Mouse (Mus musculus): ENCODE data around the gene Ppil1.

The Ppil1 gene

DNA sequence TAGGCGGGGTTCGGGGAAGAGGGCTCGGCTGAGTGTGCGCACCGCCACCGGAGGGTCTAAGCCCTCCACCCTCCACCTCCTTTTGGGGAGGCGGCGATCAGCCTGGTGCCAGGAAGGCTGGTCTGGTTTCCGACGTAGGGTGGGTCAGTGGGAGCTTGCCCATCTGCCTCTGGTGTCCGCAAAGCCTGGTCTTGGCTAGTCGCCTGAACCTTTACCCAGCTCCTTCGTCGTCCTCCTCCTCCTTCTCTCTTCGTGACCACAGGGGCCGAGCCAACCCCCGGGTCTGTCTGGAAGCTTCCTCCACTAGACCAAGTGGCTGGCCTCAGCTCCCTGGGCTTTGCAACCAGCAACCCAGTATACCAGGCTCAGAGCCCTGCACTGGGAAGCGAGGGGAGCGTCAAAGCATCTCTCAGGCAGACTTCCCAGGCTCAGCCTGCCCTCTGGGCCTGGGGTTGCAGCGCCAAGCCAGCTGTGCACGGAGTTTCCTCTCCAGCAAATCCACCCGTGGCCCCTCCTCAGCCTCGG lies 25.5 kb downstream of the Ppil1 start:
- TF ChIP-seq NANOG (IDR thresholded peaks at IDR 0.05; ENCODE audit: borderline replicate concordance, low read length) (no peak), CTCF (conservative IDR thresholded peaks at IDR 0.05; ENCODE audit: low read length) (no peak), POU5F1 (IDR thresholded peaks at IDR 0.05; ENCODE audit: borderline replicate concordance, low read length) (no peak)
- Histone ChIP-seq H3K36me3 (ENCODE audit: insufficient read depth, low read length) (no peaks in the 10 kb centered on the region), H3K4me1 (replicated peaks; ENCODE audit: low read depth, low read length) (peaks cover 51% of the 10 kb centered on the region), H3K27me3 (ENCODE audit: insufficient read depth, low read length) (peaks cover 98% of the 10 kb centered on the region), H3K9me3 (ENCODE audit: low read length) (no peaks in the 10 kb centered on the region), H3K4me3 (replicated peaks; ENCODE audit: low read length) (peak overlapping the region; percentile 81)

- peaks cover 51% of the 10 kb centered on the region for H3K4me1 ChIP-seq (replicated peaks; ENCODE audit: low read depth, low read length)
- peak within 1 kb of the TSS; percentile 81 for H3K4me3 ChIP-seq (replicated peaks; ENCODE audit: low read length)
- H3K9me3 ChIP-seq (ENCODE audit: low read length): no peaks in the 10 kb centered on the region
- TF ChIP-seq NANOG (IDR thresholded peaks at IDR 0.05; ENCODE audit: borderline replicate concordance, low read length): no peak
- TF ChIP-seq POU5F1 (IDR thresholded peaks at IDR 0.05; ENCODE audit: borderline replicate concordance, low read length): no peak
- TF ChIP-seq CTCF (conservative IDR thresholded peaks at IDR 0.05; ENCODE audit: low read length): no peak
- H3K27me3 ChIP-seq (ENCODE audit: insufficient read depth, low read length): peaks cover 94% of the 10 kb centered on the region
- H3K36me3 ChIP-seq (ENCODE audit: insufficient read depth, low read length): no peaks in the 10 kb centered on the region
These were observed 26.1 kb downstream of the Ppil1 start, which contains the start of gene Cpne5 for GRCm38 (mm10) chr17:29237772-29238420. TSS of gene Cpne5 (minus strand) at chr17:29238167.

GRCm38 (mm10) chr17:29237267-29237771 lies 26.7 kb downstream of the Ppil1 start:
- no peaks in the 10 kb centered on the region for H3K9me3 ChIP-seq (ENCODE audit: low read length)
- H3K27me3 ChIP-seq (ENCODE audit: insufficient read depth, low read length): peaks cover 91% of the 10 kb centered on the region
- H3K4me1 ChIP-seq (replicated peaks; ENCODE audit: low read depth, low read length): peaks cover 50% of the 10 kb centered on the region
- no peak for TF ChIP-seq CTCF (conservative IDR thresholded peaks at IDR 0.05; ENCODE audit: low read length)
- TF ChIP-seq NANOG (IDR thresholded peaks at IDR 0.05; ENCODE audit: borderline replicate concordance, low read length): no peak
- TF ChIP-seq POU5F1 (IDR thresholded peaks at IDR 0.05; ENCODE audit: borderline replicate concordance, low read length): no peak
- peak overlapping the region; percentile 81 for H3K4me3 ChIP-seq (replicated peaks; ENCODE audit: low read length)
- H3K36me3 ChIP-seq (ENCODE audit: insufficient read depth, low read length): no peaks in the 10 kb centered on the region

GRCm38 (mm10) chr17:29236111-29236510 lies 27.9 kb downstream of the Ppil1 start:
- peaks cover 55% of the 10 kb centered on the region for H3K4me1 ChIP-seq (replicated peaks; ENCODE audit: low read depth, low read length)
- no peak overlapping the region for H3K4me3 ChIP-seq (replicated peaks; ENCODE audit: low read length)
- TF ChIP-seq CTCF (conservative IDR thresholded peaks at IDR 0.05; ENCODE audit: low read length) (no peak), NANOG (IDR thresholded peaks at IDR 0.05; ENCODE audit: borderline replicate concordance, low read length) (no peak)
- H3K9me3 ChIP-seq (ENCODE audit: low read length): no peaks in the 10 kb centered on the region
- no peaks in the 10 kb centered on the region for H3K36me3 ChIP-seq (ENCODE audit: insufficient read depth, low read length)
- peaks cover 85% of the 10 kb centered on the region for H3K27me3 ChIP-seq (ENCODE audit: insufficient read depth, low read length)

GRCm38 (mm10) chr17:29231109-29231508 lies 32.9 kb downstream of the Ppil1 start:
- TF ChIP-seq POU5F1 (IDR thresholded peaks at IDR 0.05; ENCODE audit: borderline replicate concordance, low read length) (no peak), CTCF (conservative IDR thresholded peaks at IDR 0.05; ENCODE audit: low read length) (no peak), NANOG (IDR thresholded peaks at IDR 0.05; ENCODE audit: borderline replicate concordance, low read length) (no peak)
- no peaks in the 10 kb centered on the region for H3K9me3 ChIP-seq (ENCODE audit: low read length)
- H3K27me3 ChIP-seq (ENCODE audit: insufficient read depth, low read length): peaks cover 37% of the 10 kb centered on the region
- 0 out of 2 replicates have a peak overlapping the region, but pooled peaks have one; percentile 4 for H3K4me3 ChIP-seq (replicated peaks; ENCODE audit: low read length)
- peaks cover 43% of the 10 kb centered on the region for H3K4me1 ChIP-seq (replicated peaks; ENCODE audit: low read depth, low read length)
- H3K36me3 ChIP-seq (ENCODE audit: insufficient read depth, low read length): no peaks in the 10 kb centered on the region

DNA sequence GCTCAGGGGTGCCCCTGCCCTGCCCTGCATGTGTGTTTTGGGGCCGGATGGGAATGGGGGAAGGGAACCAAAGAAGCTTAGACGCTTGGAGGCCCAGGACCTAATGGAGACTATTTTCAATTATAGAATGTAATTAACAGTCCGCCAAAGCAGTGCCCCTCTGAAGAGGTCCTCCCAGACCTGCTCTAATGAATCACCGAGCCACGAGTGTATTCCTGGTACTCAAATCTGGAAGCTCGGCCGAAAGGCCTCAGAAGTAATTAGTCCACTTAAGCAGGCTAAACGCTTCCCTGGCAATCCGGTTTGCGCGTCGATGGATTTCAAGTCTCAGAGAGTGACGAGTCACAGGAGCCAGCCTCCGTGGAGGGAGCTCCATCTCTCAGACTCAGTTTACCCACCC lies 43.4 kb downstream of the Ppil1 start:
- peaks cover 6% of the 10 kb centered on the region; the same call in 1 of the 2 replicates for H3K9me3 ChIP-seq (ENCODE audit: low read length)
- peaks cover 13% of the 10 kb centered on the region for H3K27me3 ChIP-seq (ENCODE audit: insufficient read depth, low read length)
- no peak for TF ChIP-seq POU5F1 (IDR thresholded peaks at IDR 0.05; ENCODE audit: borderline replicate concordance, low read length)
- TF ChIP-seq CTCF (conservative IDR thresholded peaks at IDR 0.05; ENCODE audit: low read length): no peak
- TF ChIP-seq NANOG (IDR thresholded peaks at IDR 0.05; ENCODE audit: borderline replicate concordance, low read length): no peak
- peak overlapping the region; percentile 35; the same call in 1 of the 2 replicates for H3K4me3 ChIP-seq (replicated peaks; ENCODE audit: low read length)
- no peaks in the 10 kb centered on the region for H3K36me3 ChIP-seq (ENCODE audit: insufficient read depth, low read length)
- peaks cover 37% of the 10 kb centered on the region for H3K4me1 ChIP-seq (replicated peaks; ENCODE audit: low read depth, low read length)

- TF ChIP-seq POU5F1 (IDR thresholded peaks at IDR 0.05; ENCODE audit: borderline replicate concordance, low read length): no peak
- TF ChIP-seq CTCF (conservative IDR thresholded peaks at IDR 0.05; ENCODE audit: low read length): no peak
- TF ChIP-seq NANOG (IDR thresholded peaks at IDR 0.05; ENCODE audit: borderline replicate concordance, low read length): no peak
- Histone ChIP-seq H3K4me1 (replicated peaks; ENCODE audit: low read depth, low read length) (peaks cover 62% of the 10 kb centered on the region), H3K4me3 (replicated peaks; ENCODE audit: low read length) (no peak overlapping the region), H3K9me3 (ENCODE audit: low read length) (peaks cover 6% of the 10 kb centered on the region; the same call in 1 of the 2 replicates), H3K27me3 (ENCODE audit: insufficient read depth, low read length) (peaks cover 21% of the 10 kb centered on the region), H3K36me3 (ENCODE audit: insufficient read depth, low read length) (no peaks in the 10 kb centered on the region)
These were observed 46.0 kb downstream of the Ppil1 start for GRCm38 (mm10) chr17:29218017-29218416.

- no peak overlapping the region for H3K4me3 ChIP-seq (replicated peaks; ENCODE audit: low read length)
- peaks cover 6% of the 10 kb centered on the region; the same call in 1 of the 2 replicates for H3K9me3 ChIP-seq (ENCODE audit: low read length)
- H3K27me3 ChIP-seq (ENCODE audit: insufficient read depth, low read length): peaks cover 21% of the 10 kb centered on the region
- TF ChIP-seq CTCF (conservative IDR thresholded peaks at IDR 0.05; ENCODE audit: low read length) (no peak), POU5F1 (IDR thresholded peaks at IDR 0.05; ENCODE audit: borderline replicate concordance, low read length) (no peak)
- no peaks in the 10 kb centered on the region for H3K36me3 ChIP-seq (ENCODE audit: insufficient read depth, low read length)
- H3K4me1 ChIP-seq (replicated peaks; ENCODE audit: low read depth, low read length): peaks cover 72% of the 10 kb centered on the region
These were observed 47.9 kb downstream of the Ppil1 start for GRCm38 (mm10) chr17:29216078-29216477.
